Mouse (Mus musculus): ENCODE data around the gene Shh. TPM values are rescaled to one million over a fixed set of nuclear protein-coding genes. Genes with fewer than 3 reads are reported as not detected.

Gene Shh
- total and polyA plus RNA-seq, 3 experiments = not detected

GRCm38 (mm10) chr5:28459456-28460225 lies 7.4 kb downstream of the Shh start:
- Histone ChIP-seq H3K4me1 (ENCODE audit: control insufficient read depth in 1 of 2, insufficient read depth in 2 of 2) (no peaks in the 10 kb centered on the region), H3K27me3 (replicated peaks) (peaks cover 2% of the 10 kb centered on the region), H3K9me3 (replicated peaks; ENCODE audit: low read length) (peaks cover 15% of the 10 kb centered on the region), H3K79me2 (replicated peaks; ENCODE audit: control insufficient read depth, extremely low read depth, insufficient read depth, poor library complexity, severe bottlenecking) (no peaks in the 10 kb centered on the region), H3K27ac (ENCODE audit: insufficient read depth, low read depth) (no peak overlapping the region), H3K9ac (ENCODE audit: insufficient read depth, low read depth) (no peak overlapping the region), H3K4me3 (replicated peaks in 1 of 3; ENCODE audit: low read depth in 2 of 3, low read length in 2 of 3, poor library complexity in 1 of 3) (no peak overlapping the region), H3K36me3 (replicated peaks in 1 of 2; ENCODE audit: control insufficient read depth in 1 of 2, insufficient read depth in 1 of 2, low read length in 1 of 2) (no peaks in the 10 kb centered on the region), H3K4me2 (ENCODE audit: insufficient read depth, low read depth, poor library complexity, severe bottlenecking) (no peak overlapping the region)
- dilution Hi-C loops (cut with MboI; ENCODE audit: extremely low pct_ligation_motif_present, extremely low pct_unique_long_range_greater_than_20kb, low sequenced_read_pairs) (no loop called here), in situ Hi-C loops (cut with MboI; ENCODE audit: low pct_ligation_motif_present, low pct_unique_long_range_greater_than_20kb, low sequenced_read_pairs) (loop anchor here (25.0 kb wide), 2 partner anchors 578 to 828 kb away; no protein-coding TSS in a partner anchor)
- no peak for DNase-seq (ENCODE audit: extremely low read depth)
- TF ChIP-seq ELF1 (IDR thresholded peaks at IDR 0.05; ENCODE audit: low read depth, low read length) (no peak), ETS1 (conservative IDR thresholded peaks at IDR 0.05; ENCODE audit: low read depth, low read length) (no peak), USF1 (IDR thresholded peaks at IDR 0.05; ENCODE audit: low read depth, low read length) (no peak), TCF12 (IDR thresholded peaks at IDR 0.05; ENCODE audit: low read depth, low read length) (no peak), POLR2AphosphoS2 (IDR thresholded peaks at IDR 0.05; ENCODE audit: low read depth, low read length) (no peak), ZNF384 (IDR thresholded peaks at IDR 0.05; ENCODE audit: low read depth, low read length) (no peak), SMC3 (IDR thresholded peaks at IDR 0.05; ENCODE audit: low read depth, low read length) (no peak), CHD2 (IDR thresholded peaks at IDR 0.05; ENCODE audit: low read length) (no peak), EP300 (IDR thresholded peaks at IDR 0.05; ENCODE audit: low read length) (no peak), NELFE (IDR thresholded peaks at IDR 0.05; ENCODE audit: low read depth, low read length) (no peak)

- no peak overlapping the region for H3K4me3 ChIP-seq (replicated peaks in 1 of 3; ENCODE audit: low read depth in 2 of 3, low read length in 2 of 3, poor library complexity in 1 of 3)
- peaks cover 2% of the 10 kb centered on the region for H3K27me3 ChIP-seq (replicated peaks)
- no peak for DNase-seq (ENCODE audit: extremely low read depth)
- H3K4me2 ChIP-seq (ENCODE audit: insufficient read depth, low read depth, poor library complexity, severe bottlenecking) = no peak overlapping the region
- dilution Hi-C loops (cut with MboI; ENCODE audit: extremely low pct_ligation_motif_present, extremely low pct_unique_long_range_greater_than_20kb, low sequenced_read_pairs) = no loop called here
- peaks cover 12% of the 10 kb centered on the region for H3K9me3 ChIP-seq (replicated peaks; ENCODE audit: low read length)
- H3K27ac ChIP-seq (ENCODE audit: insufficient read depth, low read depth) = no peak overlapping the region
- no peaks in the 10 kb centered on the region for H3K36me3 ChIP-seq (replicated peaks in 1 of 2; ENCODE audit: control insufficient read depth in 1 of 2, insufficient read depth in 1 of 2, low read length in 1 of 2)
- no peak overlapping the region for H3K9ac ChIP-seq (ENCODE audit: insufficient read depth, low read depth)
- no peaks in the 10 kb centered on the region for H3K4me1 ChIP-seq (ENCODE audit: control insufficient read depth in 1 of 2, insufficient read depth in 2 of 2)
- no peaks in the 10 kb centered on the region for H3K79me2 ChIP-seq (replicated peaks; ENCODE audit: control insufficient read depth, extremely low read depth, insufficient read depth, poor library complexity, severe bottlenecking)
- in situ Hi-C loops (cut with MboI; ENCODE audit: low pct_ligation_motif_present, low pct_unique_long_range_greater_than_20kb, low sequenced_read_pairs) = loop anchor here (25.0 kb wide), 2 partner anchors 578 to 828 kb away; no protein-coding TSS in a partner anchor
- TF ChIP-seq MXI1 (IDR thresholded peaks at IDR 0.05; ENCODE audit: low read depth, low read length) (no peak), MAFK (IDR thresholded peaks at IDR 0.05; ENCODE audit: insufficient replicate concordance, low read length) (no peak), GABPA (IDR thresholded peaks at IDR 0.05; ENCODE audit: insufficient replicate concordance, low read depth, low read length) (no peak), ZMIZ1 (IDR thresholded peaks at IDR 0.05; ENCODE audit: low read depth, low read length) (no peak), CTCF (conservative IDR thresholded peaks at IDR 0.05 in 1 of 2, IDR thresholded peaks at IDR 0.05 in 1 of 2; ENCODE audit: low read depth in 2 of 2, low read length in 2 of 2) (no peak), RAD21 (IDR thresholded peaks at IDR 0.05; ENCODE audit: low read depth, low read length) (no peak)
These were observed 8.2 kb downstream of the Shh start for GRCm38 (mm10) chr5:28458821-28459240.

Data from CH12.LX (cell line).